Mouse (Mus musculus) thymus, adult 2 months (tissue): ENCODE measurements around the gene Fbxl5.

ENCODE experiments used
- CTCF ChIP-seq: fragments of 200-500 bp; IDR thresholded peaks from 2 replicates; pipeline ENCODE4 v1.5.1; 2012; ENCODE audit warnings: mild to moderate bottlenecking, control low read depth, low read length, moderate library complexity, borderline replicate concordance; ENCODE audit not compliant: control insufficient read depth, poor library complexity, insufficient read depth; ENCODE audit errors: extremely low read depth
- POLR2A ChIP-seq: fragments of 200-500 bp; IDR thresholded peaks from 2 replicates; pipeline ENCODE4 v1.6.1; 2012; ENCODE audit warnings: mild to moderate bottlenecking, low read length, control low read depth, moderate library complexity; ENCODE audit not compliant: control insufficient read depth, poor library complexity, insufficient read depth; ENCODE audit errors: extremely low read depth

DNA sequence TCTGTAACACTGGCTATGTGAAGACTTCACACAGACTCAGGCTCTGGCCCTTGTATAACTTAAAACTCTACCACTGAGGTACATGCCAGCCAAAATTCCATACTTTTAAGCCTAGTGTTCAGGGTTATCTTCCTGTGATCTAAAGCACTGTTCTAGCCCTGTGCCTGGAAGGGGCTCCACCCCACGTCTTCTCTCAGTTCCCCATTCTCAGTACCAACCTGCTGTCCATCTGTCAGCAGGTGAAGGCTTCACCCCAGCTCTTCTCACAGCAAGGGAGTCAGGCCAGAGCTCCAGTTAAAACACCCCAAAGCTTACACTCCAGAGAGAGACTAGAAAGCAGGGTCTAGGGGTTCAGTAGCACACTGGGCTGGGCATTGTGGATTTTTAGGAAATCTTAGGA lies 24.2 kb upstream of the Fbxl5 start:
- TF ChIP-seq POLR2A (no peak), CTCF (no peak)
